1 mouse cellular context compared by ENCODE assay signal in the genomic region with DNA sequence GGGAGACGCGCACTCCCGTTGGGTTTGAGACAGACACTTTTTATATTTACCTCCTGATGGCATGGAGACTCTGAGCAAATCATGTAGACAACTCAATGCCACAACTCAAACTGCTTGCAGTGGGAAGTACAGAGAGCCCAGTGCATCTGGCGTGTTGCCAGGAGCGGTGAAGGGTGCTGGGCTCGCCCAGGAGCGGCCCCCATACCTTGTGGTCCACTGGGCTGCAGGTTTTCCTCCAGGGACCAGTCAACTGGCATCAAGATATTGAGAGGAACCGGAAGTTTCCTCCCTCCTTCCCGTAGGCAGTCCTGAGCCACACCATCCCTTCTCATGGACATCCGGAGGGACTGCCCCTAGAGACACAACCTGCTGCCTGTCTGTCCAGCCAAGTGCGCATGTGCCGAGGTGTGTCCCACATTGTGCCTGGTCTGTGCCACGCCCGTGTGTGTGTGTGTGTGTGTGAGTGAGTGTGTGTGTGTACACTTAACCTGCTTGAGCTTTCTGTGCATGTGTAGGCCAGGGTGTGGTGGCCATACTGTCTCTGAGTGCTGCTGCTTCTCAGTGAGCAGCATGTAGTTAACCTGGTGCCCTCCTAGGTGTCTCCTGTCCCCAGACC.
A peak's percentile ranks its signal among the peaks of the same experiment; 100 is the strongest.
TF ChIP-seq lines count a peak whose summit lies in the region.

No protein-coding gene starts in this region.

TF ChIP-seq in MEL, 35 proteins besides CTCF, POLR2A, EP300 and RAD21:
- 0 out of 2 replicates have a peak, but pooled peaks have one; percentile 22 for TF ChIP-seq POLR2AphosphoS5 (IDR thresholded peaks at IDR 0.05; ENCODE audit: borderline replicate concordance, low read depth, low read length)
- no peak for TF ChIP-seq TAL1 (IDR thresholded peaks at IDR 0.05; ENCODE audit: low read length)
